Mouse (Mus musculus) liver, adult (tissue): Measurements from ENCODE around the gene Tnfrsf1a.

Source experiments
- GATA4 ChIP-seq: IDR thresholded peaks from 2 replicates; pipeline ENCODE4 v1.6.1; 2014; ENCODE audit warnings: mild to moderate bottlenecking, low read length; ENCODE audit not compliant: insufficient replicate concordance

Gene Tnfrsf1a

GRCm38 (mm10) chr6:125348721-125349574, at the start of gene Tnfrsf1a:
Gene Tnfrsf1a, plus strand, starts transcription at chr6:125349362.
- TF ChIP-seq GATA4, result no peak

- TF ChIP-seq GATA4, result no peak
Observed at GRCm38 (mm10) chr6:125300982-125301381, 48.2 kb upstream of the Tnfrsf1a start.

DNA sequence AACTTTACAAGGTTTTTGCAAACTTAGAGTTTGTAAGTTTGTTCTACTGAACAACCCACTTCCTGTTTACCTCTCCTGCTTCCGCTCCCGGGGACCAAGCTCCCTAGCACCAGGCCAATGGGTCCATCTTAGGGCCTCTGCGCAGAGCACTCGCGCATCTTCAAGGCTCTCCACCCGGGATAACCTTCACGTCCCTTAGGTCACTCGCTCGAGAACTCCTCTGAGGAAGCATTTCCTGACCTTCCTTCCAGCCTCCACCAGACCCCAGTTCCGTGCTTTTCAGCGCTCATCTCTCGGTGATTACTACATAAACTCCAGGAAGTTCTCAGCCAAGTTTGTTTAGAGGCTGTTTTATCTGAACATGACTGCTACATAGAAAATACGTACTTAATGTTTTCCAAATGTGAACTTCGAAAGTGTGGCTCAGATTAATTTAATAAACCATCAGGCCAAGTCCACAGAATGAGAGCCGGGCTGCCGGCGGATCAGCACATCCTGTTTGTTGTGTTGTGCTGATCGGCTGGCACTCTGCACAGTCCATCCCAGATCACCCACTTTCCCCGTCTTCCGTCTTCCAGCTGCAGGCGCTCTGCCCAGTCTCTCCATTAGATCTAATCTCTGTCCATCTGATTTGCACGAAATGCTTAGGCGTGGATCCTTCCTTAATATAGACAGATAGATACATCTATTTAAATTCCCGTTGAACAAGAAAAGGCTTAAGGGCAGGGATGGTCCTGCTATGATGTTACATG, 46.8 kb upstream of the Tnfrsf1a start:
- peak; percentile 13; the same call in 1 of the 2 replicates for TF ChIP-seq GATA4

DNA sequence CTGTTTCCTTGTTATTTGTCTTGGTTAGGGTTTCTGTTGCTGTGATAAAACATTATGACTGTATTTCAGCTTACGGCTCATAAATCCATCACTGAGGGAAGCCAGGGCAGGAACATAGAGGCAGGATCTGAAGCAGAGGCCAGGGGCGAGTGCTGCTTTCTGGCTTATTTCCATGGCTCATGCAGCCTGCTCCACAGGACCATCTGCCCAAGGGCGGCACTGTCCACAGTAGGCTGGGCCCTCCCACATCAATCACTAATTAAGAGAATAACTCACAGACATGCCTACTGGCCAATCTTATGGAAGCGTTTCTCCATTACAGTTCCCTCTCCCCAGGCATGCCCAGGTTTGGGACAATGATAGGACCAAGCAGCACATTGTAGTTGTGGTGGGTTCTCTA, 45.9 kb upstream of the Tnfrsf1a start:
- no peak for TF ChIP-seq GATA4

DNA sequence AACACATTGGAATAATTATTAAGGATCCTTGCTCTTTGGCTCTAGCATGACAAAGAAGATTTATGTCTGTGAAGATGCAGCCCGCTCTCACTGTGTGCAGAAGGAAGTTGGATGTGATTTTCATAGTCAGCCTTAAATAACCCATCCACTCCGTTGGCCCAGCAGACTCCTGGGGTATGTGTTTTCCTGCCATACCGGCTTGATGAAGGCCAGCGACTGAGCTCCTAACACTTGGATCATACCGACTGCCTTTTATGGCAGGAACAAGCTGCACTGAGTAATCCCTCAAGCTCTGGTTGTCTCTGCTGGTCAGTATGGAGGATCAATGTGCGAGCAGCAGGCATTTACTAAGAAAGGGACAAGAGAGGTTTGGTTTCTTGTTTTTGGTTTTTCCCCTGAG, 43.7 kb upstream of the Tnfrsf1a start:
- TF ChIP-seq GATA4, result no peak

DNA sequence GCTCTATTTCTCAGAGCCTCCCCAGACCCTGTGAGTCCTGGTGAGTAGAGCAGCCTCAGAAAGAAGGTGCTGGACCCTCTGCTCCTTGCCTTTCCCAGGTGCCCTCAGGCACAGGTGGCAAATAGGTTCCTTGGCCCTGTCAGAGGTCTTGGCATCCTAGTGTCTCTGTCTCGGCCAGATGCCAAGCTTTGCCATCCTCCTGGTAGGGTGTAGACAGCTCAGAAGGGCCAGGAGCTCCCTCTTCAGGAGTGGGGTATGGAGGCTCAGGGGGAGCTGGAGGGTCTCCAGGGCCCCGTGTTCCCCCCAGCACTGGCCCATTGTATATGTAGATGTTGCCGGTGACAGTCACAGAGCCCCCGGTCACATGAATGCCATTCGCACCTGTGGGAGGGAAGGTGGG, 42.1 kb upstream of the Tnfrsf1a start:
- no peak for TF ChIP-seq GATA4

DNA sequence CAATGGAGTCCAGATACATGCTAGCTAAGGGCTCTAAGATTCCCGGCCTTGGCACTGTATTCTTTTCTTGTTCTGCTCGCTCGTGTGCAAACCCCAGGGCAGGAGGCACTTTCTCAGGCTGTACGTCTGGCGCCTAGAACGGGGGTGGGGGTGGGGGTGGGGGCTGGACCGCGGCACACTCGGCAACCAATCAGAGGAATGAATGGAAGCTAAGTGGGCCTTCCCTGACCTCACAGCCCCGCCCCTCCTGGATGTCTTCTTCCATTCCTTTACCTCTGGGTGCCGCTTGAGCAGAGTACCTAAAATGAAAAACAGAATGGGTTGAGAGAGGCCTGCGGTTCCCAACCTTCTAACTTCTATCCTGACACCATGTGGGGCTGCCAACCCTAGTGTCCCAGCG, 40.2 kb upstream of the Tnfrsf1a start:
- no peak for TF ChIP-seq GATA4

DNA sequence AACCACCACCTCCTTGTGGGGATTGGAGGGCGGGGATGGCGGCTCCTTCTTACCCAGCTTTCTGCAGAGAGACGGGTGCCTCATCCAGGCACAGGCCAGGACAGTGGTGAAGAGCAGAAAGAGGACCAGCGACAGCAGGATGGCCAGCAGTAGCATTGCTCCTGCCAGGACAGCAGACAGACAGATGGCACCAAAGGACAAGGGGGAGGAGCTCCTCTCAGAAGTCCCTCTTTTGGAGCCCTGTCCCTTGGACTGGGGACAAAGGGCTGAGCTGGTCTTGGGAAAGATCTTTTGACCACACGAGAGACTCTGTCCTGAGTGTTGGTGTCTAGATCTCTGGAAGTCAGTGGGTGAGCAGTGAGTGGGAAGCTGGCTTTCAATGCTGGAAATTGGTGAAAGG, 39.8 kb upstream of the Tnfrsf1a start:
- TF ChIP-seq GATA4, result no peak

- TF ChIP-seq GATA4, result no peak
Observed at GRCm38 (mm10) chr6:125312171-125312570, 37.0 kb upstream of the Tnfrsf1a start.

DNA sequence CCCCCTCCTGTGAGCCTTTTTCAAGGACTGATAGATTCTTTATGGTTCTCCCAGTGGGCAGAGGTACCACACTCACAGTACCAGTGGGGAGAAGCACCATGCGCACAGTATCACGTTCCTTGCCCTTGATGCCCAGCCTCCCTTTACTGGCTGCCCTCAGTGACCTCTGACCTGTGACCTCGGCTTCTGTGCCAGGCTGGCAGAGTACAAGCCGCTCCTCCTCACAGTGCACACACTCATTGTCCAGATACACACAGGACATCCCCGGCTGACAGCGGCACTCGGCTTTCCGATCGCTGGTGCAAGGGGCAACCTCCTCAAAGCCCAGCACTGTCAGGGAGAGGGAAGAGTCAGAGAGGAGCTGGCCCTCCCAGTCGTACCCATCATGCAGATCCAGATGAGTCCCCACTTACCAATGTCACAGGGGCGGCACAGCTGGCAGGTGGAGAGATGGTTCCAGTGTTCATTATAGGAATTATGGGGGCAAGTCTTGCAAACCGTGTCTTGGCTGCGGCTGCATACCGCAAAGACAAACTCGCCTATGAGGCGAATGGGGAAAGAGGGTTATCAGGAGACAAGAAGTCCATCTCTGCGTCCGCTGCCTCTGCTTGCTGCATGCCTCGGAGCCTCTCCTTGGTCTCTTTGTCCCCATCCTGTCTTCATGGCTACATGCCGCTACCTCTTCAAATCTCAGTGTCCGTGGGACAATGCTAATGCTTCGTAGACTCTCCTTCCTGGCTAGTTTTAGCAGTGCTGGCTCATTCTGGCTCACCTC, 36.4 kb upstream of the Tnfrsf1a start:
- TF ChIP-seq GATA4, result no peak

- TF ChIP-seq GATA4, result peak; percentile 69; the same call in 1 of the 2 replicates
Observed at GRCm38 (mm10) chr6:125313546-125314230, 35.5 kb upstream of the Tnfrsf1a start, which contains the start of gene Ltbr. Gene Ltbr, minus strand, starts transcription at chr6:125313885.

- no peak for TF ChIP-seq GATA4
Observed at GRCm38 (mm10) chr6:125314231-125314563, 35.0 kb upstream of the Tnfrsf1a start.

DNA sequence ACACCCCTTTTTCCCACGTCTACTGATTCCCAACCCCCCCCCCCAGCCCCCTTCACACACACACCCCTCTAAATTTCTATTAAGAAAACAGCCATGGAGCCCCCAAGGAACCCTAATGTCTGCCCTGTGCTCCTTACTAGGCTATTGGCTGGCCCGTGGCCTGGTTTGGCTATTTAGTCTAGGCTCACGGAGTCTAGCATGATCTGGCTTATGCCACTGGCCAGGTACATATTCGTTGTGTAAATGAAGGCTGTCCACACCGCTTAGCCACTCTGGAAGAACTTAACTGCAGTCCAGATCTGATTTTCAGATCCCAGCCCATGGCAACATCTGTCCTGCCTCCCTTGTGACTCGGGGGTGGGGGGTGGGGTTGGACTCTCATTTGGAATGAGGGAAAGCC, 34.4 kb upstream of the Tnfrsf1a start:
- TF ChIP-seq GATA4, result no peak; the same call in 1 of the 2 replicates

DNA sequence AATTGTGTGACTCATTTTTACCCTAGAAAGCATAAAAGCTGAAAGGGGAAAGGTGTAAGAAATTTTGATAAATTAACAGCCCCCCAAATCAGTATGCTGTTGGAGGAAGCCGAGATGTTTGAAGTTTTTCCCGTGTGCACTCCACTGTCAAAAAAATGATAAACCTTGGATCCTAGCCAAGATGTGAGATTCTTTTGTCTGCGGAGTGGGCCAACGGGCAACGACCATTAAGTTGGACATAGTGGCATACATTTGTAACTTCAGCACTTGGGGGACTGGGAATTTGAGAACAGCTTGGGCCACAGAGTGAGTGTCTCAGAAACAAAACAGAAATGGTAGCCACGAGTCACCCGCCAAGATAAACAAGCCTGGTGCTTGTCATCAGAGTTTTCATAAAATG, 32.1 kb upstream of the Tnfrsf1a start:
- no peak for TF ChIP-seq GATA4
